Mouse (Mus musculus) c-Kit-positive CD71-negative TER-119-negative erythroid progenitor cells, embryonic 14.5 days (primary cell): ENCODE results near the gene Defb35.
"Not testable (repeated sequence)": the region's sequence is repeated elsewhere in the genome, so short reads cannot be mapped to it uniquely, and the experiment has no call there.

ENCODE experiments used
- DNase-seq: peaks from one replicate; pipeline ENCODE4 v3.0.0-alpha.2; 2013; ENCODE audit warnings: low read depth

The Defb35 gene

DNA sequence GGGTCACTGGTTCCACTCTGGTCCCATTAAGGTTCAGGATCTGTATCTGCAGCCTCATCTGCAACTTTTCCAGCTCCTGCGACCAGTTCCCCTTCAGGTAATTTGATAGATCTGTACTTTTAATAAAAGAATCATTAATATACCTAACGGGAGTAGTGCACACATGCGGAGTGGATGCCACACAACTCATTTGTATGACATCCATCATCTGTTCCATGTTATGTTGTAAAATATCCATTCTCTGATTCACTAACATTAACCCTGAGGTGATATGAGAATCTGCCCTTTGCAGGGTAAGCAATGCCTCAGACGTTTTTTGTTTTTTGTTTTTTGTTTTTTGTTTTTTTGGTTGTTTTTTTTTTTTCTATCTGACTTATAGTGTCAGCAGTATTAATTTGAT is at the start of gene Defb35:
TSS of gene Defb35 (plus strand) at position 301 of the 400 bp plus-strand sequence.
- DNase-seq, result not testable (repeated sequence)

DNA sequence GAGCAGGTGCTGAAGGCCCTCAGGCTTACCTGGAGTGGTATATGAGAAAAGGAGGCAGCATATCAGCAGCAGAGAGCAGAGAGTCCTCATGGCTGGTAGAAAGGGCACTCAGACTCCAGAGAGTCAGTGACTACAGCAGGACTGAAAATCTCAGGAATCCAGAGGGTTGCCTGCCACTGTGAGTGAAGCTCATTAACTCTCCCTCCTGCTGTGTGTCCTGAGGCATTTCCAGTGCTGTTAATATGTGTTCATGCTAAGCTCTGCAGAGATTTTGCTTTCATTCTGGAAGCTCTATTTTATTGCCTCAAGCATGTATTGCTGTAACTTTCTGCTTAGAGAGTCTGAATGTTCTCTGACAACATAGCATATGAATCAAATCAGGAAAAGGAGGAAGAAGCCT is 31.9 kb upstream of the Defb35 start, which contains the start of gene Defb11:
TSS of gene Defb11 (minus strand) at position 123 of the 400 bp plus-strand sequence.
- DNase-seq, result not testable (repeated sequence)

DNA sequence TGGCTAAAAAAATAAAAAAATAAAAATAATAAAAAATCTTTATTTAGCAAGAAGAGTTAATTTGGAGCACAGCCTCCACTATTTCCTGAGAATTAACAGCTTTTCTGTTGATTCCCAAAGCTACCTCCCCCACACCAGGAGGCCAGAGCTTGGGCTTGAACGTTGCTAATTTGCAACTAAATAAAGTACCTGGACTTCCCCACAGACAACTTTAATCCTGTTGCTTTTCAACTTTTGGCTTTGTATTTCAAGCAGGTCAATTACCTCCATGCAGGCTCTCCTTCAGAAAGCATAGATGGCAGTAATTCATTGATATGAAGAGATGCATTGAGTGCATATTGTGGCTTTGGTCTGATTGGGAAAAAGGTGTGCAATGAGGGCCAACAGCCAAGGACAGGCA is 26.2 kb upstream of the Defb35 start:
- no peak for DNase-seq

DNA sequence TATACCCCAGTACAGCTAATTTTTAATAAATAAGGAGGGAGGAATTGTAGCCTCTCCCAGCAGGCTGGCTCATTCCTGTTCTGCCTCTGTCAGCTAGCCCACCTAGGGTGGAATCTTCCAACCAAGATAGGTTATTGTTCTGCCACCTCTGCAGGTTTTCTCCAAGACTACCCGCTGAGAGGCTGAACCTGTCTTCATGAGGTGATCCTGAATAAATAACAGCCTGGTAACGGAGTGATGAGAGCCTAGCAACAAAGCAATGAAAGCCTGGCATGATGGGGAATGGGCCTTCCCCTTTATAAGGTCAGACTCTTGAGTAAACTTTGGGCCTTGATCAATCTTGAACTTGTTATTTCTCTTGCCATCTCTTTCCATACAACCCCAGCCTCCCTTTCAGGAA is 25.6 kb upstream of the Defb35 start:
- DNase-seq, result no peak

DNA sequence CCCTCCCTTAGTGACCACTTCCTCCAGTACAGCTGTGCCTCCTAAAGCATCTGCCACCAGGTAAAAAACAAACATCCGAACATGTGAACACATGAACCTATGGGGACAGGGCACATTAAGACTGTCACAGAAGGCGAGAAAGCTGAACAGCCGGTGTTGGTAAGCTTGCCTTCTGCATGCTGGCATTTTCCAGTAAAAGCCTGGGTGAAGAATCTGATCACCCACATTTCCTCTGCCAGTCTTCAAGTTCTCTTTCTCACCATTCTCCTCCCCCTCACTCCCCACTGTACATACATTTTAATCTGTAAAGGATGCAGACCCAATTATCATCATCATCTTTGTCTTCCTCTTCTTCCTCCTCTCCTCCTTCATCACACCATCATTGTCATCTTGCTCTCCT is 22.5 kb upstream of the Defb35 start:
- no peak for DNase-seq

DNA sequence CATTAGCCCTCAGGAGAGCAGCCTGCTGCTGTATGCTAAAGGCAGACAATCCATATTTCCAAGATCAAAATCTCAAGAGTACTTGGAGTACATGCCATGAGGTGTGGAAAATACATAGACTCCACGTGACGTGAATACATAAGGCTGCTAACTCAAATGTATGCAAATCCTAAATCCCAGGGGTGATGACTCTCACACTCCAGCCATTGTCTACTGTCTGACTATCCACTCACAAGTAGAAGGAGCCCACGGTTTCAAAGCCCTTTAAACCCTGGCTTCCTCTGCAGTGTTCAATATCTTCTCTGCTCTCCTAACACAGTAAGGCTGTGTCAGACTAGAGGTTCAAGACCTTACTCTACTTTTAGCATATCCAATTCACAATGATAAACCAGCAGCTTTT is 7.4 kb upstream of the Defb35 start:
- not testable (repeated sequence) for DNase-seq

DNA sequence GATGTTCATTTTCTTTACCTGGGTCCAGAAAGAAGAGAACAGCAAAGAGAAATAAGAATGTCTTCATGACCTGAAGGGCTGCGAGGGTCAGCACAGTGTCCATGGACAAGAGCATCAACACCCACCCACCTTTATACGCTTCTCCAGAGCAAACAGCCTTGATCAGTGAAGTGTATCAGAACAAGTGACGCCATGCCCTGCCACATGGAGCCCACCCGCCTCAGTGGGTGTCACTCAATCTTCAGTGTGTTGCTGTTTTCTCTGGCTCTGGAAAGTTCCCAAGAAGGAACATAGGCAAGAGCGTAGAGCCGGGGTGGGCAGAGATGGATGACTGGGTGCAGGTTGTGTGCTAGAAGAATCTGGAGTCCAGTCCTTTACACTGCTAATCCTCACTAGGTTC is 5.5 kb upstream of the Defb35 start, which contains the start of gene Defb15:
TSS of gene Defb15 (minus strand) at position 101 of the 400 bp plus-strand sequence.
- DNase-seq, result no peak

DNA sequence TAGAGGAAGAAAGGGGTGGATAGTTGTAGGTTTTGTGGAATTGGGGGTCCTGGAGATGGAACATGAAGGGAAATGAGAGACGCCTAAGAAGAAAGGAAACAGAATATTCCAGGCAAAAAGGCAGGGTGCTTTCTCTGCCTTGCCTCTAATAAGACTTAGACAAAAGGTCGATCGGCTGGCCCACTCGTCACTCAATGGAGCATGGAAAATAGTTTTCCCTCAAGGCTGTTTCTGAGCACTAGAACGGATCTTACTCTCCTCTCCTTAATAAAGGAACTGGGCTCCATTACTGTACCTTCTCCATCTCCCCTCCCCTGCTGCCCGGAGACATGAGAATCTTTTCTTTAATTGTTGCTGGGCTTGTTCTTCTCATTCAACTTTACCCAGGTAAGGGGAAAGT is 8.3 kb downstream of the Defb35 start, which contains the start of gene Defb13:
TSS of gene Defb13 (plus strand) at position 301 of the 400 bp plus-strand sequence.
- no peak for DNase-seq

DNA sequence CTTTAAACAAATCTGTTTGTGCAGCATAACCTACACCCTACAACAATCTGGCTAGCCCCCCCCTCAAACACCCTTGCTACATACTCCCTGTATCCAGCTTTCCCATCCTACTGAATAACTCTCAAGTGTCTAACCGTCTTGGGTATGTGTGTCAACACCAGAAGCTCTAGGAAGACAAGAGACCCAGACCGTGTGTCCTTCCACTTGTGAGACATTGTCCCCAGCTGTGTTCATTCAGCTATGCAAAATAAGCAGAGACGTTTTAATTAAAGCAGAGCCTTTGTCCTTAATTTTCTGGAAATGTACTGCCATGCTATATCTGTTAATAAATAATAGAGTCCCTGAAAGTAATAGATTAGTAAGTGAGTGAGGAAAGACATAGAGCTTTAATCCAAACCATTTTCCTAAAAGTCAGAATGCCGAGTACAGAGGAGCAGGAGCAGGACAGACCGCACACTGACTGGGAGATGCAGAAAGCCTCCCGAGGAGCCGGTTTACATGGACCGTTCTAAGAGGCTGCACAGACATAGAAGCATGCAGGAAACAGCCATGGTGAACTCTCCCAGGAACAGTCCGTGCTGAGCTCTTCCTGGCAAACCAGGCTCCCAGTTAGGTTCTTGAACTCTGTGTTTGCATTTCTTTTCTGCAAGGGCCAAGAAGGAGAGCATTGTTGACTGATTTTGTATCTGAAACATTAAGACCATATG is 9.3 kb downstream of the Defb35 start:
- DNase-seq, result no peak

DNA sequence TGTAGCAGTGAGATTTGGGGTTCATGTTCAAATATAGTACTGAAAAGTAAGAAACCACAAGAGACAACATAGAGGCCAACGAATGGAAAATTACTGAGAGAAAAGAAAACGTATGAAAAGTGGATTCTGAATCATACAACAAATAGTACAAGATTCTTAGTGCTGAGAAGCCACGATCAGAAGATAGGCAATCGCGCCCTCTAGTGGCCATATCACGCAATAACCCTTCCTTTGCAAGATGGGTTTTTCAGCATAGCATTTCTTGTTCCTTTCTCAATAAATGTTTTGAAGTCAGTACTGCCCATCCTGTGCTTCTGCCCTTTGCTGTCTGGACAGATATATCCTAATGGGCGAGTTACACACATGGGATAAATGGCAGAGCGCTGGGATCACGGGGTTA is 17.2 kb downstream of the Defb35 start:
- DNase-seq, result peak; percentile 24

DNA sequence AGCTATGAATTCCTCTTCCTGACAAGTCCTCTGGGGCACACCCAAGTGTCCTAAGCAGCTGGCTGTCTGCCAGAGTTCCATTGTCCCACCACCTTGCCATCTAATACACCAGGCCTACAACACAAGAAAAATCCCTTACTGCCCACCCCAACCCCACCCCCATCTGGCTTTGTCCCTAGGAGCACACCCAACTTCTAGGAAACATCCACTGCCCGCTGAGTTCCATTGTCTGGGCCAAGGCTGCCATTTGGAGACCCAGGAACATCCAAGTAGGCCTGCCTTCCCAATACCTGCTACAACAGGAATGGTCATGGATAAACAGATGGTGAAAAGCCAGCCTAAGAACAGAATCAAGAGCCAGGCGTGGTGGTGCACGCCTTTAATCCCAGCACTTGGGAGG is 18.2 kb downstream of the Defb35 start:
- DNase-seq, result no peak

DNA sequence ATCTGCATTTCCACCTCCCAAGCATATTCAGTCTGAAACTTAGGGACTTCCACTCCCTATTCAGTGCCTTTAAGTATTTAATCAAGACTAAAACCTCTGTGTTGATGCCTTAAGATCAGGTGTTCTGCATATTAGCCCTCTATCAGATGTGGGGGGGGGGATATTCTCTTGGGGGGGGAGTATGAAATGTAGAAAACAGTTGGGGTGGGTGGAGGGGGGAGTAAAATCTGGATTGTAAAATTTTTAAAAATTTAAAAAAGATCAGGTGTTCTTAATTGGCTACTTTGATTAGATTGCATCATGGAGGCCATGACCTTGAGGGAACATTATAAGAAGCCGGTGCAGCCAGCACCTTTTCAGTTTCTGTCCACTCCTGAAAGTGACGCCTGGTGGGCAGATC is 20.3 kb downstream of the Defb35 start, which contains the start of gene Fam90a1a:
TSS of gene Fam90a1a (plus strand) at position 301 of the 400 bp plus-strand sequence.
- no peak for DNase-seq

DNA sequence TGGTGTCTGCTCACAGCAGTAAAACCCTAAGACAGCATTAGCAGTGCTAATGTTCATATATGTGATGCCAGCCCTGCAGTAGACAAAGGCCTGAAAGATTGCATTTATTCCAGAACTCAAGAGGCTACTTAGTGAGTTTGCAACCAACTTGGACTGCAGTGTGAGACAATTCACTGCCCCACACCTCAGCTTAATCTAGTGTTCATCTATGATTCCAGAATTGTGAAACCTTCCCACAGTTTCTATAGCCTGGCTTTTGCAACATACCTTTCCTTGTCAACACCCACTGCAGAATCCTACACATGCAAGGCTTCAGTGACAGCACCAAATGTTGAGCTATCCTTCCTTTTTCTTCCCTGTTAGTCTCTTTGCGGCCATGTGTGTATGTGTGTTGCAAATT is 28.5 kb downstream of the Defb35 start:
- no peak for DNase-seq

DNA sequence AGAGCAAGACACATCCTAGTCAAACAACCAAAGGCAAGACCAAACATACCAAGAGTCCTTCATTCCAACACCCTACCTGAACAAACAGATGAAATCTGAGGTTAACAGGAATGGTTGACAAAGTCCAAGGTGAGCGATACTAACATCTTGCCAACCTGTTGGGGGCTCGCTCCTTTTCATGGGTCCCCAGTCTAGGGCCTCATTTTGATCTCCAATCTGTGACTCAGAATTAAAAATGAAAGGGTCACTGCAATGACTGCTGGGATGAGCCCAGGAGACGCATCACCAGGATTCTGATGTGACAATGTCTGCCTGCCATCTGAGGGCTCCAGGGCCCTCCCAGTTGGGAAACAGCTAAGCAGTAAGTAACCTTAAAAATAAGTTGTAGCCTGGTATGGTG is 31.3 kb downstream of the Defb35 start, which contains the start of gene Ccdc70:
TSS of gene Ccdc70 (plus strand) at position 301 of the 400 bp plus-strand sequence.
- DNase-seq, result no peak

DNA sequence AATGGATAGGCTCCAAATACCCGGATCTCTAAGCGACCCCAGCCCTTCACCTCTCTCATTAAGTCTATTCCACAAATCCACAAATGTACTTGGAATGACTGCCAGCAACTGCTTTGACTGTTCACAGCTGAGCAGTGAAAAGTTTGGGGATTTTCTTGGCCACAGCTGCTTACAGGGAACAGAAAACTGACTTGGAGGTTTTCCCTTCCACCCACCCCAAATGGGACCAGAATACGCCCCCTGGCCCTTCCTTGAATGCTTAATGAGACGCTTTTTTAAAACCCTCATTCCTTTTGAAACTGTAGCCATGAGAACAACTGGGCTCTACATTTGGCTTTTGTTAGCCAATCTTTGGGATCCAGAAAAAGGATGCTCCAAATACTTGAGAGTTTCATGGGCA is 40.0 kb downstream of the Defb35 start:
- no peak for DNase-seq

DNA sequence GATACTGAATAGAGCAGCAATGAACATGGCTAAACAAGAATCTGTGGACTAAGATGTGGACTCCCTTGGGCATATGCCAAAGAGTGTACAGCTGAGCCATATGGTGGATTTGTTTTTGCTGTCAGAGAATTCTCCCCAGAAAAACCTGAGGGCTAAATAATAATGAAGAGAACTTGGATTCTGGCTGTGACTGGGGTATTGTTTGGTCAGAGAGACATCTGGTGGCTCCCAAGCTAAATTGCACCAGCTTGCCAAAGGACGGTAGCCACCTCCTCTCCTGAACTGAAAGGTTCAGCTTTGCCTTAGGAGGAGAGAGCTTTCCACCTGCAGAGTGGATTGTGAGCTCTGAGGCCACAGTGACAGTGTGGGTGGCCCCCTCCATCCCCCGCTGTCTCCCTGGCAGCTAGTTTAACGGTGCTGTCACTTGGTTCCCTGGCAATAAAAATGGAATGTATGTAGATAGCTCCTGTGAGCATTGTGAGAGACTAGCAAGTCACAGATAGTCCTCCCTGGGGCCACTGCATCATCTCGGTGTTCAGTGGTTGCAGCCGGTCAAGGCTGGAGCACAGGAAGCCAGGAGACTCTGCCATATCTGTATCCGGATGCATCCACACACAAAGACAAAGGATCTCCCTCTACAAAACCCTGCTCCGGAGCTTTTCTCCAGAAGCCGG is 43.6 kb downstream of the Defb35 start:
- no peak for DNase-seq
